Mouse (Mus musculus) kidney, embryonic 16.5 days (tissue): ENCODE measurements at regions not wholly inside any gene's neighbourhood (a gene's known extent, or its start where the extent isn't known, plus 50 kb on each side); places are given as distances from the start of the nearest gene placed in this dataset.

Experiments used
- ATAC-seq: fragments of 200-750 bp; cut with Nextera tagmentation; 2 replicates; pipeline ENCODE4 v1.8.0; 2017; ENCODE audit warnings: moderate TSS enrichment; ENCODE audit not compliant: low FRiP score, low TSS enrichment
- H3K27ac ChIP-seq: fragments of 300-500 bp; sonication (generic); 2 replicates; pipeline ENCODE4 v1.5.1; 2014; ENCODE audit warnings: low read length
- H3K27me3 ChIP-seq: fragments of 300-500 bp; sonication (generic); 2 replicates; pipeline ENCODE4 v1.6.1; 2014; ENCODE audit warnings: low read length, control low read depth, mixed read lengths; ENCODE audit not compliant: insufficient read depth
- H3K36me3 ChIP-seq: fragments of 300-500 bp; sonication (generic); 2 replicates; pipeline ENCODE4 v1.6.1; 2014; ENCODE audit warnings: low read length, control low read depth, mixed read lengths; ENCODE audit not compliant: insufficient read depth
- H3K4me1 ChIP-seq: fragments of 300-500 bp; sonication (generic); 2 replicates; pipeline ENCODE4 v1.6.1; 2014; ENCODE audit warnings: low read length, control low read depth, mixed read lengths; ENCODE audit not compliant: insufficient read depth
- H3K4me2 ChIP-seq: fragments of 300-500 bp; sonication (generic); replicated peaks from 2 replicates; pipeline ENCODE4 v1.6.1; 2014; ENCODE audit warnings: low read depth, low read length
- H3K4me3 ChIP-seq: fragments of 300-500 bp; sonication (generic); 2 replicates; pipeline ENCODE4 v1.5.1; 2014; ENCODE audit warnings: mild to moderate bottlenecking, low read length
- H3K9ac ChIP-seq: fragments of 300-500 bp; sonication (generic); replicated peaks from 2 replicates; pipeline ENCODE4 v1.6.1; 2014; ENCODE audit warnings: low read length
- H3K9me3 ChIP-seq: fragments of 300-500 bp; sonication (generic); 2 replicates; pipeline ENCODE4 v1.6.1; 2016; ENCODE audit warnings: low read length, control low read depth
- WGBS: fragments of 180-500 bp; shearing (Covaris S2); extraction: QIAGEN DNeasy Blood & Tissue Kit; methylation state at CpG from one replicate; pipeline ENCODE4 v1.1.7; 2014; 5-methylcytosine and 5-hydroxymethylcytosine counted together

GRCm38 (mm10) chr2:48417000-48417596, 396.8 kb upstream of the Acvr2a start:
- ATAC-seq: no peak
- no peaks in the 10 kb centered on the region for H3K27me3 ChIP-seq
- no peak overlapping the region for H3K27ac ChIP-seq
- H3K9me3 ChIP-seq: no peaks in the 10 kb centered on the region
- 78% methylated on average over 4 of the region's 4 CpGs for WGBS
- no peak overlapping the region for H3K4me2 ChIP-seq
- no peak overlapping the region for H3K9ac ChIP-seq
- no peak overlapping the region for H3K4me3 ChIP-seq
- H3K4me1 ChIP-seq: no peaks in the 10 kb centered on the region
- H3K36me3 ChIP-seq: no peaks in the 10 kb centered on the region

- Histone ChIP-seq H3K4me1 (peaks cover 11% of the 10 kb centered on the region), H3K27me3 (no peaks in the 10 kb centered on the region), H3K9me3 (no peaks in the 10 kb centered on the region), H3K9ac (no peak overlapping the region), H3K4me3 (no peak overlapping the region), H3K36me3 (no peaks in the 10 kb centered on the region), H3K4me2 (no peak overlapping the region), H3K27ac (no peak overlapping the region)
- 92% methylated on average over 3 of the region's 3 CpGs for WGBS
- no peak for ATAC-seq
Observed at GRCm38 (mm10) chr2:48420791-48421190, 393.1 kb upstream of the Acvr2a start.

- no peaks in the 10 kb centered on the region for H3K9me3 ChIP-seq
- H3K27me3 ChIP-seq: no peaks in the 10 kb centered on the region
- peak; percentile 73 for ATAC-seq
- no peak overlapping the region; the same call in 1 of the 2 replicates for H3K4me2 ChIP-seq
- no peak overlapping the region for H3K9ac ChIP-seq
- no peak overlapping the region for H3K27ac ChIP-seq
- H3K36me3 ChIP-seq: no peaks in the 10 kb centered on the region
- no peak overlapping the region for H3K4me3 ChIP-seq
- WGBS: 47% methylated on average over 9 of the region's 9 CpGs
- peaks cover 20% of the 10 kb centered on the region for H3K4me1 ChIP-seq
Observed at GRCm38 (mm10) chr2:48423861-48424442, 390.0 kb upstream of the Acvr2a start.

GRCm38 (mm10) chr2:48424562-48424961, 389.3 kb upstream of the Acvr2a start:
- H3K4me3 ChIP-seq: no peak overlapping the region
- ATAC-seq: peak; percentile 39; the same call in 1 of the 2 replicates
- no peaks in the 10 kb centered on the region for H3K36me3 ChIP-seq
- H3K4me2 ChIP-seq: no peak overlapping the region; the same call in 1 of the 2 replicates
- WGBS: 28% methylated on average over 9 of the region's 9 CpGs
- peaks cover 20% of the 10 kb centered on the region for H3K4me1 ChIP-seq
- H3K27ac ChIP-seq: peak overlapping the region; percentile 61; the same call in 1 of the 2 replicates
- no peaks in the 10 kb centered on the region for H3K27me3 ChIP-seq
- H3K9me3 ChIP-seq: no peaks in the 10 kb centered on the region
- H3K9ac ChIP-seq: no peak overlapping the region

GRCm38 (mm10) chr2:48425200-48426090, 388.5 kb upstream of the Acvr2a start:
- peak overlapping the region; percentile 10; the same call in 1 of the 2 replicates for H3K4me2 ChIP-seq
- whole genome bisulfite sequencing: 18% methylated on average over 12 of the region's 12 CpGs

GRCm38 (mm10) chr2:48432545-48432944, 381.4 kb upstream of the Acvr2a start:
- no peak overlapping the region for H3K27ac ChIP-seq
- H3K27me3 ChIP-seq: no peaks in the 10 kb centered on the region
- WGBS: 74% methylated on average over 1 of the region's 1 CpGs
- no peaks in the 10 kb centered on the region for H3K4me1 ChIP-seq
- no peaks in the 10 kb centered on the region for H3K36me3 ChIP-seq
- ATAC-seq: no peak
- H3K9me3 ChIP-seq: no peaks in the 10 kb centered on the region
- no peak overlapping the region for H3K4me3 ChIP-seq
- H3K9ac ChIP-seq: no peak overlapping the region
- no peak overlapping the region for H3K4me2 ChIP-seq

More at GRCm38 (mm10) chr2:48425200-48426090, 388.5 kb upstream of the Acvr2a start:
- peak; percentile 51; the same call in 1 of the 2 replicates for ATAC-seq
- Histone ChIP-seq H3K27ac (peak overlapping the region; percentile 39; the same call in 1 of the 2 replicates), H3K36me3 (no peaks in the 10 kb centered on the region), H3K27me3 (no peaks in the 10 kb centered on the region), H3K9ac (no peak overlapping the region), H3K4me3 (no peak overlapping the region), H3K9me3 (no peaks in the 10 kb centered on the region), H3K4me1 (peaks cover 20% of the 10 kb centered on the region)

GRCm38 (mm10) chr2:48441296-48441990, 372.5 kb upstream of the Acvr2a start:
- no peaks in the 10 kb centered on the region for H3K9me3 ChIP-seq

GRCm38 (mm10) chr2:48441991-48442544, 371.8 kb upstream of the Acvr2a start:
- no peaks in the 10 kb centered on the region for H3K27me3 ChIP-seq
- peaks cover 14% of the 10 kb centered on the region for H3K4me1 ChIP-seq
- H3K9ac ChIP-seq: no peak overlapping the region
- WGBS: 34% methylated on average over 10 of the region's 10 CpGs
- no peak overlapping the region for H3K4me3 ChIP-seq
- H3K9me3 ChIP-seq: no peaks in the 10 kb centered on the region
- H3K27ac ChIP-seq: peak overlapping the region; percentile 76
- peak; percentile 24 for ATAC-seq
- H3K4me2 ChIP-seq: peak overlapping the region; percentile 40
- no peaks in the 10 kb centered on the region for H3K36me3 ChIP-seq

More at GRCm38 (mm10) chr2:48441296-48441990, 372.5 kb upstream of the Acvr2a start:
- Histone ChIP-seq H3K9ac (no peak overlapping the region), H3K4me1 (peaks cover 14% of the 10 kb centered on the region), H3K4me2 (peak overlapping the region; percentile 40), H3K27me3 (no peaks in the 10 kb centered on the region), H3K4me3 (no peak overlapping the region), H3K36me3 (no peaks in the 10 kb centered on the region), H3K27ac (peak overlapping the region; percentile 76)
- peak; percentile 97 for ATAC-seq
- WGBS: 19% methylated on average over 11 of the region's 11 CpGs

GRCm38 (mm10) chr2:48445898-48446604, 367.9 kb upstream of the Acvr2a start:
- Histone ChIP-seq H3K4me2 (no peak overlapping the region), H3K4me1 (peaks cover 12% of the 10 kb centered on the region), H3K27me3 (no peaks in the 10 kb centered on the region), H3K9me3 (no peaks in the 10 kb centered on the region), H3K4me3 (no peak overlapping the region), H3K9ac (no peak overlapping the region), H3K36me3 (no peaks in the 10 kb centered on the region), H3K27ac (no peak overlapping the region)
- WGBS: 32% methylated on average over 5 of the region's 5 CpGs
- no peak for ATAC-seq
